Comparison of ENCODE assay signal across 10 mouse cellular contexts in the genomic region with DNA sequence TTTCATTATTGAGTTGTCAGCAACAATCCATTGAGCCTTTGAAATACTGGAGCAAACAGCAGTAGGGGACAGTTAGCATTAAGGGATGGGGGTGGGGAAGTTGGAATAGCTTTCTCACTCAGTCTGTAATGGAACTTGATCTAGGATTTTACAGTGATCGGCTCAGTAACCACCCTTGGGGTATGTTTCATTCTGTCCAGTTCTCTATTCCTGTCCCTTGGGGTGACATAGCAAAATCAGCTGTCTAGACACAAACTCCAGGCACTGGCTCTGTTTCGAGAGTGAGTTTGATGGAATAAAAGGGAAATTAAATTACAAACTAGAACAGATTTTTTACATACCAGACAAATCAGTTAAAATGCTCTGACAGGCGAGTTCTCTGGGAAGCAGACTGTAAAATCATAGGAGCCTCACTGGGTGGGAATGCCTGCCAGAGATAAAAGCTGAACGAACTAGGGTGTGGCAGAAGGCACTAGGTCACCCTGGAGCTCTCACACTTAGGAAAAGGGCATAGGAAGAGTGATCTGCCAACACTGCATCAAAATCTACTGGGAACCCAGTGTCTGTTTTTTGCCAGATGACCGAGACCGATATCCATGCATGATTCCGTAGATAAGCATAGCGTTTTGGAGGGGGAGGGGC. TPM values are rescaled to one million over a fixed set of nuclear protein-coding genes. Genes with fewer than 3 reads are reported as not detected.
DNase-seq lines count a peak whose midpoint lies in the region; ATAC-seq and TF ChIP-seq lines count a peak whose summit lies in the region.
"Had no signal": no experiment of that assay in that cellular context is flagged by ENCODE, and none has a peak within 500 bp of the region (broad histone marks: within the 10 kb centered on the region; RNA-seq: fewer than 3 reads in every experiment).

No protein-coding gene starts in this region.

- H3K36me3 ChIP-seq in intestine, embryonic 15.5 days, result no peaks in the 10 kb centered on the region
- H3K36me3 ChIP-seq in intestine, postnatal 0 days (ENCODE audit: control insufficient read depth, insufficient read depth), result no peaks in the 10 kb centered on the region
- H3K36me3 ChIP-seq in embryonic facial prominence, embryonic 10.5 days (replicated peaks), result no peaks in the 10 kb centered on the region
- no peaks in the 10 kb centered on the region for H3K36me3 ChIP-seq in hindbrain, embryonic 14.5 days (replicated peaks; ENCODE audit: control insufficient read depth, insufficient read depth)
- no peaks in the 10 kb centered on the region for H3K36me3 ChIP-seq in liver, embryonic 11.5 days (ENCODE audit: control insufficient read depth, insufficient read depth, low read length)

- H3K4me2 ChIP-seq in intestine, embryonic 15.5 days (replicated peaks), result no peak overlapping the region
- no peak overlapping the region for H3K4me2 ChIP-seq in intestine, postnatal 0 days (replicated peaks; ENCODE audit: low read depth)
- H3K4me2 ChIP-seq in hindbrain, embryonic 14.5 days (replicated peaks), result peak overlapping the region; percentile 6; the same call in 1 of the 2 replicates
- H3K4me2 ChIP-seq in liver, embryonic 11.5 days, result no peak overlapping the region

- no peaks in the 10 kb centered on the region for H3K9me3 ChIP-seq in intestine, embryonic 15.5 days
- H3K9me3 ChIP-seq in intestine, postnatal 0 days (ENCODE audit: control insufficient read depth), result no peaks in the 10 kb centered on the region
- no peaks in the 10 kb centered on the region for H3K9me3 ChIP-seq in embryonic facial prominence, embryonic 10.5 days
- H3K9me3 ChIP-seq in hindbrain, embryonic 14.5 days (ENCODE audit: control insufficient read depth, low read length), result no peaks in the 10 kb centered on the region
- no peaks in the 10 kb centered on the region for H3K9me3 ChIP-seq in liver, embryonic 11.5 days (ENCODE audit: control insufficient read depth, low read length)

- H3K27ac ChIP-seq in intestine, embryonic 15.5 days, result no peak overlapping the region
- no peak overlapping the region for H3K27ac ChIP-seq in intestine, postnatal 0 days (ENCODE audit: low read depth, low read length)
- H3K27ac ChIP-seq in embryonic facial prominence, embryonic 10.5 days (replicated peaks), result no peak overlapping the region
- no peak overlapping the region for H3K27ac ChIP-seq in hindbrain, embryonic 14.5 days
- no peak overlapping the region for H3K27ac ChIP-seq in liver, embryonic 11.5 days (ENCODE audit: low read depth, low read length)

- H3K4me3 ChIP-seq in intestine, embryonic 15.5 days (replicated peaks), result no peak overlapping the region
- H3K4me3 ChIP-seq in intestine, postnatal 0 days (ENCODE audit: low read depth, low read length), result no peak overlapping the region
- no peak overlapping the region for H3K4me3 ChIP-seq in embryonic facial prominence, embryonic 10.5 days
- H3K4me3 ChIP-seq in hindbrain, embryonic 14.5 days (replicated peaks; ENCODE audit: low read length), result no peak overlapping the region
- H3K4me3 ChIP-seq in liver, embryonic 11.5 days (ENCODE audit: low read depth, low read length), result no peak overlapping the region

- H3K9ac ChIP-seq in intestine, embryonic 15.5 days, result no peak overlapping the region
- H3K9ac ChIP-seq in intestine, postnatal 0 days (ENCODE audit: low read depth, low read length), result no peak overlapping the region
- H3K9ac ChIP-seq in hindbrain, embryonic 14.5 days, result no peak overlapping the region
- no peak overlapping the region for H3K9ac ChIP-seq in liver, embryonic 11.5 days (ENCODE audit: low read depth, low read length)

- DNase-seq in ES-CJ7 (ENCODE audit: low read depth, low spot score), result peak; percentile 6
- DNase-seq in embryonic facial prominence, embryonic 10.5 days (ENCODE audit: low spot score), result peak; percentile 21
- DNase-seq in hindbrain, embryonic 14.5 days (ENCODE audit: low spot score), result no peak
- DNase-seq in adrenal gland, postnatal 14 days, result no peak
- DNase-seq in liver, embryonic 11.5 days (ENCODE audit: low spot score), result no peak
- DNase-seq in adrenal gland, adult 18-20 months (ENCODE audit: low spot score in 2 of 2), result no peak

- no peaks in the 10 kb centered on the region for H3K27me3 ChIP-seq in intestine, embryonic 15.5 days (replicated peaks)
- H3K27me3 ChIP-seq in intestine, postnatal 0 days (replicated peaks; ENCODE audit: control insufficient read depth, insufficient read depth, low read length), result no peaks in the 10 kb centered on the region
- no peaks in the 10 kb centered on the region for H3K27me3 ChIP-seq in embryonic facial prominence, embryonic 10.5 days (replicated peaks; ENCODE audit: low read depth, poor library complexity, severe bottlenecking)
- H3K27me3 ChIP-seq in hindbrain, embryonic 14.5 days (ENCODE audit: control insufficient read depth, insufficient read depth, low read length), result no peaks in the 10 kb centered on the region
- no peaks in the 10 kb centered on the region for H3K27me3 ChIP-seq in liver, embryonic 11.5 days (replicated peaks; ENCODE audit: control insufficient read depth, insufficient read depth, low read length)

- WGBS in intestine, embryonic 15.5 days, result 59% methylated on average over 8 of the region's 8 CpGs
- WGBS in intestine, postnatal 0 days, result 54% methylated on average over 8 of the region's 8 CpGs
- WGBS in embryonic facial prominence, embryonic 10.5 days, result 64% methylated on average over 8 of the region's 8 CpGs
- WGBS in hindbrain, embryonic 14.5 days, result 56% methylated on average over 8 of the region's 8 CpGs
- 62% methylated on average over 8 of the region's 8 CpGs for WGBS in liver, embryonic 11.5 days

- peak; percentile 81 for ATAC-seq in intestine, embryonic 15.5 days
- no peak for ATAC-seq in intestine, postnatal 0 days
- peak; percentile 34; the same call in 1 of the 2 replicates for ATAC-seq in hindbrain, embryonic 14.5 days (ENCODE audit: low FRiP score)
- ATAC-seq in liver, embryonic 11.5 days (replicated peaks; ENCODE audit: low FRiP score), result no peak

- H3K4me1 ChIP-seq in intestine, embryonic 15.5 days (replicated peaks), result no peaks in the 10 kb centered on the region
- H3K4me1 ChIP-seq in intestine, postnatal 0 days (replicated peaks; ENCODE audit: control insufficient read depth, insufficient read depth, low read length), result no peaks in the 10 kb centered on the region
- peaks cover 6% of the 10 kb centered on the region; the same call in 1 of the 2 replicates for H3K4me1 ChIP-seq in embryonic facial prominence, embryonic 10.5 days
- H3K4me1 ChIP-seq in hindbrain, embryonic 14.5 days (replicated peaks; ENCODE audit: control insufficient read depth, insufficient read depth, low read length), result no peaks in the 10 kb centered on the region; the same call in 1 of the 2 replicates
- no peaks in the 10 kb centered on the region for H3K4me1 ChIP-seq in liver, embryonic 11.5 days (replicated peaks; ENCODE audit: control insufficient read depth, insufficient read depth, low read length)

- TF ChIP-seq CTCF in intestine, postnatal 0 days (IDR thresholded peaks at IDR 0.05; ENCODE audit: low read depth), result no peak

RNA-seq across cellular contexts. Expression of a gene that starts 33.3 kb away (rescaled TPM):
- 6.7 and 6.8 TPM in 2 replicates for polyA plus RNA-seq in intestine, embryonic 15.5 days (2015; fragmentation: Nextera tagmentation; extraction: Ambion mirVana)
- 6.3 and 6.9 TPM in 2 replicates for polyA plus RNA-seq in intestine, postnatal 0 days (2015; fragmentation: Nextera tagmentation; extraction: Ambion mirVana)
- polyA plus RNA-seq in embryonic facial prominence, embryonic 10.5 days (2016; fragmentation: Nextera tagmentation; extraction: Ambion mirVana), result 7.3 and 9.6 TPM in 2 replicates
- polyA plus RNA-seq in hindbrain, embryonic 14.5 days (2014; fragmentation: Nextera tagmentation; extraction: Ambion mirVana), result 8.5 and 11.2 TPM in 2 replicates
- total RNA-seq in adrenal gland, postnatal 14 days (2021), result 45.6 and 47.4 TPM in 2 replicates
- 1.8 and 1.9 TPM in 2 replicates for polyA plus RNA-seq in liver, embryonic 11.5 days (2014; fragmentation: Nextera tagmentation; extraction: Ambion mirVana)
- total RNA-seq in adrenal gland, adult 18-20 months (2021), result 10 to 100 TPM; 18.6 to 24.5 TPM
- total RNA-seq: common myeloid progenitor, adult 5-6 weeks; MEL had no signal

Comparison
In these comparisons a context has a peak if more than half of its experiments do, and no peak if none do; other contexts are left out.
1. ATAC-seq: peak in intestine, embryonic 15.5 days (single experiment) and hindbrain, embryonic 14.5 days (single experiment); none in intestine, postnatal 0 days (single experiment) and liver, embryonic 11.5 days (single experiment).
2. DNase-seq: peak in ES-CJ7 (single experiment) and embryonic facial prominence, embryonic 10.5 days (single experiment); none in hindbrain, embryonic 14.5 days (single experiment), adrenal gland, postnatal 14 days (single experiment), liver, embryonic 11.5 days (single experiment) and adrenal gland, adult 18-20 months (0 of 2).